Mouse (Mus musculus): ENCODE measurements around the gene Reps1.
A peak's percentile ranks its signal among the peaks of the same experiment; 100 is the strongest.

The Reps1 gene

GRCm38 (mm10) chr10:18064606-18065228 is 9.1 kb downstream of the Reps1 start:
- no peak for DNase-seq (ENCODE audit: low read depth, low spot score)

GRCm38 (mm10) chr10:18066031-18066439 is 10.4 kb downstream of the Reps1 start:
- DNase-seq (ENCODE audit: low read depth, low spot score) = no peak

- no peak for DNase-seq (ENCODE audit: low read depth, low spot score)
Observed at GRCm38 (mm10) chr10:18067761-18068446, 12.2 kb downstream of the Reps1 start.

GRCm38 (mm10) chr10:18068880-18069279 is 13.2 kb downstream of the Reps1 start:
- no peak for DNase-seq (ENCODE audit: low read depth, low spot score)

GRCm38 (mm10) chr10:18069576-18069975 is 13.9 kb downstream of the Reps1 start:
- DNase-seq (ENCODE audit: low read depth, low spot score) = no peak

GRCm38 (mm10) chr10:18070144-18070543 is 14.5 kb downstream of the Reps1 start:
- DNase-seq (ENCODE audit: low read depth, low spot score) = no peak

- DNase-seq (ENCODE audit: low read depth, low spot score) = no peak
Observed at GRCm38 (mm10) chr10:18070616-18071015, 15.0 kb downstream of the Reps1 start.

GRCm38 (mm10) chr10:18072871-18073270 is 17.2 kb downstream of the Reps1 start:
- no peak for DNase-seq (ENCODE audit: low read depth, low spot score)

GRCm38 (mm10) chr10:18074383-18075075 is 18.9 kb downstream of the Reps1 start:
- DNase-seq (ENCODE audit: low read depth, low spot score) = no peak

GRCm38 (mm10) chr10:18075845-18076244 is 20.2 kb downstream of the Reps1 start:
- no peak for DNase-seq (ENCODE audit: low read depth, low spot score)

GRCm38 (mm10) chr10:18081536-18081935 is 25.9 kb downstream of the Reps1 start:
- DNase-seq (ENCODE audit: low read depth, low spot score) = no peak

GRCm38 (mm10) chr10:18082772-18083171 is 27.1 kb downstream of the Reps1 start:
- DNase-seq (ENCODE audit: low read depth, low spot score) = no peak

GRCm38 (mm10) chr10:18090691-18091090 is 35.0 kb downstream of the Reps1 start:
- no peak for DNase-seq (ENCODE audit: low read depth, low spot score)

- DNase-seq (ENCODE audit: low read depth, low spot score) = no peak
Observed at GRCm38 (mm10) chr10:18102166-18102565, 46.5 kb downstream of the Reps1 start.

GRCm38 (mm10) chr10:18107471-18107870 is 51.8 kb downstream of the Reps1 start:
- DNase-seq (ENCODE audit: low read depth, low spot score) = peak; percentile 13

- DNase-seq (ENCODE audit: low read depth, low spot score) = no peak
Observed at GRCm38 (mm10) chr10:18110940-18111339, 55.3 kb downstream of the Reps1 start.

- DNase-seq (ENCODE audit: low read depth, low spot score) = no peak
Observed at GRCm38 (mm10) chr10:18113473-18114093, 57.9 kb downstream of the Reps1 start.

GRCm38 (mm10) chr10:18118336-18118735 is 62.7 kb downstream of the Reps1 start:
- DNase-seq (ENCODE audit: low read depth, low spot score) = no peak

- DNase-seq (ENCODE audit: low read depth, low spot score) = no peak
Observed at GRCm38 (mm10) chr10:18130276-18130675, 74.6 kb downstream of the Reps1 start.

- no peak for DNase-seq (ENCODE audit: low read depth, low spot score)
Observed at GRCm38 (mm10) chr10:18131666-18132650, 76.3 kb downstream of the Reps1 start.

Measured in A20 (cell line).